Mouse (Mus musculus): ENCODE data around the gene Ccdc85a.
A peak's percentile ranks its signal among the peaks of the same experiment; 100 is the strongest.
"Not testable (repeated sequence)": the region's sequence is repeated elsewhere in the genome, so short reads cannot be mapped to it uniquely, and the experiment has no call there.

Gene Ccdc85a

DNA sequence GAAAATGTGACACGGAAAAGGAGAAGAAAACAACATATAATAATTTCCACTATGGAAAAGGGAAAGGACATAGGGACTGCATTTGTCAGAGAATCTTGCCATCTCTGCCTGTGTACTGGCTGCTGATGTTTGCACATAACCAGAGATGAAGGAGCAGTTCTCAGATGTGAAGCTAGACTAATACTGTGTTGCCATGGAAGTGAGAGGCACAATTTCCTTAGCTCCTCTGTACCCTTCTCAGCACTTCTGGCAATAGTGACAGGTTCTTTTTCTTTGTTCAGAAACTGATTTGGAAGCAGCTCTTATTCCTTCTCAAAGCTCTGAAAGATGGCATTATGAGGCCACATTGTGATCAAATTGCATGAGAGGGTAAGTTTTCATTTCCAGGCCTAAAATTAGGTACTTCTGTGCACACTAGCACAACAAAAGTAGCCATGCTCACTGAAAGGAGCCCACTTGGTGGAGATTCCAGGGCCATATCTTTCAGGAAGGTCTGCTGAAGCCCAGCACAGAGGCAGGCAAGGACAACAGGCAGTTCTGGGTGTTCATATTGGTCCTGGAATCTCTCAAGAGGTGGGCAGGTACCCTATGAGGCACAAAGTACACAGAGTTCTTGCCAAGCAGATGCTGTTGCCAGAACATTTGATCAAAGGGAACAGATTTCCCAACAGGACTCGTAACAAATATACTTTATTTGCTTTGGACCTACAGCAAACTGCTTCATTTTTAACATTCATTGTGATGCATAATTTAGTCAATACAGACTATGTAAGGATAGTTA, 161.5 kb downstream of the Ccdc85a start:
- DNase-seq (ENCODE audit: low spot score in 2 of 2): peak; percentile 13 to 19

DNA sequence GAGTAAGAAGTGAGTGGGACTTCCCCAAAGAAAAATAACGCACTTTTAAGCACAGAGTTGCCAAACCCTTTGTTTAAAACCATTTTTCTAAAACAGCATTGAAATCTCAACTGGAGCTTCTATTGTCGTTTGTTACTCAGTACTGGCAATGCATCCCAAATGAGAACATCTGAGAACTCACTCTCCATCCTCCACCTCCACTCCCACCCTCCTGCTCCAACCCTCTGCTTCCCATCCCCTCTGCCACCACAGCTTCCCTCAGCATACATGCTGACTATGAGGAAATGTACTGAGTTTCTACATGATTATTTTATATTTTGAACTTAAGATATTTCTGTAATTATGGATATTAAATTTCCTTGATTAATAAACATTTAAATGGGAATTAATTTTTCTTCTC, 168.3 kb downstream of the Ccdc85a start:
- no peak for DNase-seq (ENCODE audit: low spot score in 2 of 2)

DNA sequence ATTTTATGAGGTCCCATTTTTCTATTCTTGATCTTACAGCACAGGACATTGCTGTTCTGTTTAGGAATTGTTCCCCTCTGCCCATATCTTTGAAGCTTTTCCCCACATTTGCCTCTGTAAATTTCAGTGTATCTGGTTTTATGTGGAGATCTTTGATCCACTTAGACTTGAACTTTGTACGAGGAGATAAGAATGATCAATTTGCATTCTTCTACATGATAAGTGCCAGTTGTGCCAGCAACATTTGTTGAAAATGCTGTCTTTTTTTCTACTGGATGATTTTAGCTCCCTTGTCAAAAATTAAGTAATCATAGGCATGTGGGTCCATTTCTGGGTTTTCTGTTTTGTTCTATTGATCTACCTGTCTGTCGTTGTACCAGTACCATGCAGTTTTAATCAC, 174.2 kb downstream of the Ccdc85a start:
- DNase-seq (ENCODE audit: low spot score in 2 of 2): not testable (repeated sequence)

DNA sequence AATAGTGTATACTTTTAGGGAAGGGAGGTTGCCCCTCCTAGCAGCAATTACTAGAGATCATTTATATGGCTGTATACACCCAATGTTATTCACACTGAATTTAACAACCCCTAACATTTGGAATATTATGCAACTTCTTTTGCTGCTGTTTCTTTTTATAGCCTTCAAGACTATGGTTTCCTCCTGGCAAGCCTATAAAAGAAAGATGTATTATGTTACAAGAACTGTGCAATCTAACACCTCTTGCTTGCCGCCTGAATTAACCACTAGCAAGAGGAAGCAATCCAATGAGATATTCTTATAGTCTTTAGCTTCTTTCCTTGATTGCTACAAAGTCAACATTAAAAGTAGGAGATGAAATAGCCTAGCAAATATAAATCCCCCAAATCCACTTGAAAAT, 187.0 kb downstream of the Ccdc85a start:
- no peak for DNase-seq (ENCODE audit: low spot score in 2 of 2)

DNA sequence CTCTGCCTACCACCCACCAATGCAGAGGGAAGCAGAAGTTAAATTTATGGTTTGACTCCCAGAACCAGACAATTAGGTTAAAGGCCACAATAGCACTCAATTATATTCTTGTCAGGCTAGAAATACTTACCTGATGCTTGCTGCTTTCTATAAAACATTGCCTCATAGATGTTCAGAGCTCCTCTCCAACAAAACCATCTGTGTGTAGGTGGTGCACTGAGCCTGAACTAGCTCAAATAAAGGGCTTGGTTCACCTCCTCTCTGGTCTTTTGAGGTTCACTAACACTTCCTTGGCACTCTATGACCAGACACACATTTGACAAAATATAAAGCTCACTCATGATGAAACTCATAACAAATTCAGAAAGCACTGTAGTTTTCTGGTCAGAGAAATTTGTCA, 208.2 kb downstream of the Ccdc85a start:
- no peak for DNase-seq (ENCODE audit: low spot score in 2 of 2)

DNA sequence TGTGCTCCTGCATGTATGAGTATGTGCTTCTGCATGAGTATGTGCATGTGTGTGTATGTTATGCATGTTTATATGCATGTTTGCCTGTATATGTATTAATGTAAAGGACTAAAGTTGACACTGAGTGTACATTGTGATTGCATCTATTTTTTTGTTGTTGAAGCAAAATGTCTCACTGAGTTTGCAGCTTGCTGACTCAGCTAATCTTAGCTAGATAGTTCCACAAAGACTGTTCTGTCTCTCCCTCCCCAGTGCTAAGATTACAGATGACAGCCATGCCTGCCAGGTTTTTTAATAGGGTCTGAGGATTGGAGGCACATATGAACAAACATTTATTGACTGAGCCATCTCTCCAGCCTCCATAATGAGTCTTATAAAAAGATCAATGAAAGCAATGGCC, 209.5 kb downstream of the Ccdc85a start:
- no peak for DNase-seq (ENCODE audit: low spot score in 2 of 2)

DNA sequence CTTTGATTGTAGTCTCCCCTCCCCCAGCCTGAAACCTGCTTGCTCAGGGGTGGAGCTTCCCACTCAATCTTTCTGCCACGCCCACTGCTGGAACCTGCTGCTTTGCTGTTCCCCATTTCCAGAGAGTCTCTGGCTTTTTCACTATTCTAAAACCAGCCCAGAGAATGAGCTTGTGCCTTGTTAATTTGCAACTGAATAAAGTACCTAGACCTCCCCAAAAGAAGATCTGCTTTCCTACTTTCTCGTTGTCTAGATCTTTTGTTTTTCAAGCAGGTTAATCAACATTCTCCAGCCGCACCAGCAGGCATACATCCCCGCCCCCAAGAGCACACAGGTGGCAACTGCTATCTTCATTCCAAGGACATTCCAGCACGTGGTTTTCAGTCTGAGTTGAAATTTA, 212.7 kb downstream of the Ccdc85a start:
- not testable (repeated sequence) for DNase-seq (ENCODE audit: low spot score in 2 of 2)

DNA sequence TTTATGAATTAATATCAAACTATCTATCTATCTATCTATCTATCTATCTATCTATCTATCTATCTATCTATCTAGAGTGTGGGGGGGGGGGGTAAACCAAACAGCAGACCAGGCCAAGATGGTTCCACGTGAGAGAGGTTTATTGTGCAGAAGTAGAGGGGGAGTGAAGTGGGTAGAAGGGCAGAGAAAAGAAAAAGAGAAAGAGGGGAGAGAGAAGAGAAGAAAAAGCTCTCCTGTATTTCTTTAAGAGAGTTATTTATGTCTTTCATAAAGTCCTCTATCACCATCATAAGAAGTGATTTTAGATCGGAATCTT, 218.2 kb downstream of the Ccdc85a start:
- DNase-seq (ENCODE audit: low spot score in 2 of 2): no peak

DNA sequence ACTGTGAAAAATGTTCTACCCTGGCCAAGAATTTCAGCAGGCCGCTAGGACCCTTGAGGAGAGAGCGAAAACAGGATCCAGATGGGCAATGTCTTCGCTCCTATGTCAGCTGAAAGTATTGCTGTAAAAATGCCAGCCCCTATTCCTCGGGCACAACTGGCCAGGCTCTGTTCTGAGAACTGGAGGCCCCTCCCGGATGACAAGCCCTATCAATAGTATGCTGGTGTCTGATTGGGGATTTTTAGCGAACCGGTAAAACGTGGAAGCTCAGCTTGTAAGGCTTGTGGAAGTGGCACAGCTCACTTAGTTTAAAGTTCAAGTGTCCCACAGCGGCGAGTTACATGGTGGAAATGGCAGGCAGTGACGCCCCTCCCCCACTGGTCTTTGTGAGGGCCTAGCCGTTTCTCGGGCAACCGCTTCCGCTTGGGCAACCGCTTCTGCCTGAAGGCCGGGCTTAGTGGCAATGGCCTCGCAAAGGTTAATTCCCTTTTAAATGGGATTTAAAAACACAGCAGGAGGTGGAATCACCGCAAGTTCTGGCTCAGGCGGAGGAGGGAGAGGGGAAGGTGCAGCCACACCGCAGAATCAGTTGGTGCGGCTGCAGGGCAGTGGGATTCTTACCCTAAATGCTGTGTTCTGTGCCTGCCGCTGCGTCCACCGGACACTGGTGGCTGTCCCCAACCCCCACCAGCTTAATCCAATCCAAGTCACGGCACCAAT, 218.8 kb downstream of the Ccdc85a start:
- peak; percentile 69 to 71 for DNase-seq (ENCODE audit: low spot score in 2 of 2)

DNA sequence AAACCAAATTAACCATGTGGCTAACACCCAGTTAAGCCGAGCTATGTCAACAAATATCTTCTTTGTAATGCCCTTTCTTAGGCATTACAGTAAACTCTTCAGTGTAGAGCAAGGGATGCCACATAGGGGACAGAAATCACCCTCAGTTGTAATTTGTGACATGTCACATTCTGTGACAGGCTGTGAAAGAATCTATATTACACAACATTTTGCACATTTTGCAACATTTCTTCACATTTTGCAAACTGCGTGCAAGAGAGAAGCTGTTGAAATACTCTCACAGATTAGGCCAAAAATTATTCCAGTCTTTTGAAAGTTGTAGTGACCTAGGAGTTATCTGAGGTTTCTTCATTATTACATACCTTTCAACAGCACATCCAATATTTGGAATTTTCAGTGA, 240.7 kb downstream of the Ccdc85a start:
- no peak for DNase-seq (ENCODE audit: low spot score in 2 of 2)

DNA sequence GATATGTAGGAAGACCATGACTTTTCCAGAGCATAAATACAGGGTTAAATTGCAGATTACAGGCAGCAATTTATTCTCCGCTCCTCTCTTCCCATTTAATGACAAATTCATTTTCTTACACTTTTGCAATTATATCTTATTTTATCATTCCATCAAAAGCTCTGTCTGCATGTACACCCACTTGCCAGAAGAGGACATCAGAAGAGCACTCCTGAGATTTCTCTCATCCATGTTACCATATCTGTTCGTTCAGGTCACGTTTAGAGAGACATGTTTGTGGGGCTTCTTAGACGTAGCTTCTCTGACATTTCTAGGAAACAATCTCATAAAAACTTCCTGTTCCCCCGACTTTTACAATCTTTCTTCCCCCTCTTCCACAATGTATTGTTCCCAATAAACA, 242.2 kb downstream of the Ccdc85a start:
- DNase-seq (ENCODE audit: low spot score in 2 of 2): no peak

DNA sequence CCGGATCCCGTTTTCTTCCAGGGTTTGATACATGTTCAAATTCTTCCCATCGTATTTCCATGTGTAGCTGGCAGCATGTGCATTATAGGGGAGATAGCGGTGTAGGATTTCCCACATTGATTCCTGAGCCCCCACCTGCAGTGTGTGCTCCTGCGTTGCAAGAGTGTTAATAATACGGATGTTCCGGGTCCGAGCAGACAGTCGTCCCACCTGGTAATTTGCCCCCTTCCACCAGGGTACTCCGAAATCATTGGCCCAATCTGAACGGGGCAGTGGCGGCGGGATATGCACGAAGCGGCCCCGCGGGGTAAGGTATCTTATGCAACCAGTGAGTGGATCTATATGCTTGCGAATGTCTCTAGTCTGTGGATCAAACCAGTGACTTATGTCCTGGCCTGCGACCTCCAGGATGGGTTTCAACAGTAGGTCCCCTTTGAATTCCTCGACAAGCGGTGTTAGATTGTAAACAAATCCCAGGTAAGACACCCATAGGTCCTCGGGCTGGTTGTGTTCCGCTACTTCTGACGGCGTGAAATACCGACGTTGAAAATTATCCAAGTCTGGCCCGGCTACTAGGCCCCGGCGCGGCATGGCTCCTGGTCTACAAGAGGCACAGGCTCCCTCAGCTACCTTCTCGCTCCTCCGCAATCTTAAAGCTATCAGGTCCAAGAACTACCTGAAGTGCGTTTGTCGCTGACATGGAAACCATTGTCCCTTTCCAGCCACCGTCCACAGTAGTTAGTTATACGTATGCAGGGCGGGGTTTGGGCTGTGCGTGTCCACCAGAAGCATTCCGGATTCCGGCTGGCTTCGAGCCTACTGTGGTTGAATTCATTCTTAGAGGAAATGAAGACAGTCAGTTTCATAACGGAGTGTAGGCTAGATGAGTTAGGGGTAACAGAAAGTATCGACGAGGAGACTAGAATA, 244.6 kb downstream of the Ccdc85a start, which contains the start of gene Gm6685:
Gene Gm6685, minus strand, starts transcription at position 644 of the 927 bp plus-strand sequence.
- not testable (repeated sequence) for DNase-seq (ENCODE audit: low spot score in 2 of 2)
